Mouse (Mus musculus) stomach, adult 2 months (tissue): ENCODE measurements around the gene Cyp4f40. TPM values are rescaled to one million over a fixed set of nuclear protein-coding genes. Genes with fewer than 3 reads are reported as not detected.

Experiments
- polyA plus RNA-seq: library from polyadenylated mRNA; depleted of rRNA; stranded (reverse); fragments of >200 nt; gene quantifications from 2 replicates; pipeline ENCODE4 v1.2.3, GENCODE M21; 2012; rRNA removed

Cyp4f40 gene
- polyA plus RNA-seq: 0.08 and 0.14 TPM in 2 replicates

GRCm38 (mm10) chr17:32658712-32659111 is at the start of gene Cyp4f40:
Gene Cyp4f40 (plus strand): TSS chr17:32658900.

GRCm38 (mm10) chr17:32621018-32621417 is 37.7 kb upstream of the Cyp4f40 start, which contains the start of gene Cyp4f37:
Gene Cyp4f37 (plus strand): TSS chr17:32621309.

GRCm38 (mm10) chr17:32685048-32685750 is 26.5 kb downstream of the Cyp4f40 start, which contains the start of gene Cyp4f15:
Gene Cyp4f15 (plus strand): TSS chr17:32685627.

Other genes starting within 250 kb of the Cyp4f40 start
- gene Pglyrp2, start 234.7 kb upstream of the Cyp4f40 start, polyA plus RNA-seq: 0.73 and 0.87 TPM in 2 replicates
- 21.2 and 27.1 TPM in 2 replicates for gene Cyp4f39, start 206.2 kb upstream of the Cyp4f40 start, polyA plus RNA-seq
- gene Cyp4f17, start 152.8 kb upstream of the Cyp4f40 start, polyA plus RNA-seq: 3.7 and 5.2 TPM in 2 replicates
- 11.7 and 12.5 TPM in 2 replicates for gene Cyp4f16, start 122.3 kb upstream of the Cyp4f40 start, polyA plus RNA-seq
- 0.03 TPM in 1 of 2 replicates, not detected in the other for gene Cyp4f37, start 37.6 kb upstream of the Cyp4f40 start, polyA plus RNA-seq
- 0.17 and 0.59 TPM in 2 replicates for gene Cyp4f15, start 26.7 kb downstream of the Cyp4f40 start, polyA plus RNA-seq
- gene Zfp871, start 129.4 kb downstream of the Cyp4f40 start, polyA plus RNA-seq: 1.2 and 2.9 TPM in 2 replicates
- 0.03 and 0.04 TPM in 2 replicates for gene Zfp811, start 151.0 kb downstream of the Cyp4f40 start, polyA plus RNA-seq
- gene Zfp799, start 171.4 kb downstream of the Cyp4f40 start, polyA plus RNA-seq: 0.49 and 0.54 TPM in 2 replicates
- gene Zfp870, start 232.7 kb downstream of the Cyp4f40 start, polyA plus RNA-seq: 0.08 and 0.13 TPM in 2 replicates